Mouse (Mus musculus) bone marrow, adult 2 months (tissue): ENCODE data around the gene Jaml.

Experiments used
- CTCF ChIP-seq: fragments of 200-500 bp; IDR thresholded peaks from 2 replicates; pipeline ENCODE4 v1.5.1; 2011; ENCODE audit warnings: low read length, control low read depth; ENCODE audit not compliant: control insufficient read depth, insufficient read depth
- POLR2A ChIP-seq: fragments of 200-500 bp; IDR thresholded peaks from 2 replicates; pipeline ENCODE4 v1.6.1; 2011; ENCODE audit warnings: low read depth, mild to moderate bottlenecking, control low read depth, low read length, borderline replicate concordance; ENCODE audit not compliant: control insufficient read depth

GRCm38 (mm10) chr9:45105596-45106374 lies 26.8 kb downstream of the Jaml start:
- TF ChIP-seq POLR2A (no peak), CTCF (no peak)
